In the genomic region with DNA sequence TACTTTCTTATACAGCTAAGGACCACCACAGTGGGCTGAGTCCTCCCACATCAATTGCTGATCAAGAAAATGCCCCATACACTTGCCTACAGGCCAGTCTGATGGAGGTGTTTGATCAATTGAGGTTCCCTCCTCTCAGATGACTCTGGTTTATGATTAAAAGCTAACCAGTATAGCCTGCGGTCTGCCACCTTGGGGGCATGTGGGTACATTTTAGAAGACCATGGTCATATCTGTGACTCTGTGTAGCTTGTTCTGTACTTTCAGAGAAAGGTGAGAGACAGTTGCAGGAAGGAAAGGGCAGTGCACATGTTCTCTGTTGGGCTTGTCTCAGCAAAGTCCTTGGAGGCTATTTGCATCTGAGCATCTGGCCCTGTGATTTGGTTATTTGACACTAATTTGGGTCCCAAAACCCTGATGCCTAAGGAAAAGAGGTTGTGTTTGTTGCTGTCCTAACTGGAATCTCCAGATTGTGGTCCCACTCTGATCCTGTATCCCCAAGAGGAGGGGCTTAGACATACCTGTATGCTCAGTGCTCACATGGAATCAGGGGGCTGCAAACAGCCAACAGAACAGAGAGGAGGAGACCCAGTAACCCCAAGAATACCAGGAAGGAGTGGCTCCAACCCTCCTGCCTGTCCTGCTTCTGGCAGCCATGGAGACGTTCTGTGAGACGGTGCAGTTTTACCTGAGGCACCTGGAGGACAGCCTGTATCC, we compare ENCODE assay signal across 28 mouse cellular contexts. TPM values are rescaled to one million over a fixed set of nuclear protein-coding genes. Genes with fewer than 3 reads are reported as not detected.
"Had no signal": no experiment of that assay in that cellular context is flagged by ENCODE, and none has a peak within 500 bp of the region (broad histone marks: within the 10 kb centered on the region; RNA-seq: fewer than 3 reads in every experiment).

No protein-coding gene starts in this region.

- H3K27ac ChIP-seq: kidney, postnatal 0 days; left cerebral cortex, adult 2 months; liver, embryonic 15.5 days; lung, embryonic 15.5 days; midbrain, embryonic 10.5 days; midbrain, embryonic 13.5 days; neural tube, embryonic 13.5 days; stomach, embryonic 15.5 days had no signal

- DNase-seq: kidney, adult 2 months; kidney, postnatal 36 days; layer of hippocampus, postnatal 36 days; lung, postnatal 10 days; lung, postnatal 36 days; right cerebral cortex, adult 18-20 months; right cerebral cortex, postnatal 25 days had no signal

- H3K4me3 ChIP-seq: left cerebral cortex, adult 2 months; liver, embryonic 15.5 days; lung, embryonic 15.5 days; megakaryocyte, embryonic 14.5 days; midbrain, embryonic 10.5 days; midbrain, embryonic 13.5 days; myocyte; neural tube, embryonic 13.5 days; stomach, embryonic 15.5 days had no signal

- H3K36me3 ChIP-seq: liver, embryonic 15.5 days; lung, embryonic 15.5 days; midbrain, embryonic 10.5 days; midbrain, embryonic 13.5 days; neural tube, embryonic 13.5 days; stomach, embryonic 15.5 days had no signal

- H3K9ac ChIP-seq: liver, embryonic 15.5 days; lung, embryonic 15.5 days; midbrain, embryonic 13.5 days; neural tube, embryonic 13.5 days; stomach, embryonic 15.5 days had no signal

- H3K4me2 ChIP-seq: liver, embryonic 11.5 days; liver, embryonic 15.5 days; lung, embryonic 15.5 days; midbrain, embryonic 13.5 days; neural tube, embryonic 13.5 days; stomach, embryonic 15.5 days had no signal

- H3K27me3 ChIP-seq: liver, embryonic 15.5 days; lung, embryonic 15.5 days; midbrain, embryonic 13.5 days; neural tube, embryonic 13.5 days; stomach, embryonic 15.5 days had no signal

- H3K4me1 ChIP-seq: liver, embryonic 15.5 days; lung, embryonic 15.5 days; megakaryocyte, embryonic 14.5 days; midbrain, embryonic 10.5 days; midbrain, embryonic 13.5 days; neural tube, embryonic 13.5 days; stomach, embryonic 15.5 days had no signal

- ATAC-seq: inflammation-experienced regulatory T-cells, adult 6 months; midbrain, embryonic 13.5 days; midbrain, embryonic 16.5 days had no signal

RNA-seq across cellular contexts. Expression of gene Ugt1a1, which starts 21.1 kb away (rescaled TPM):
- total RNA-seq: layer of hippocampus, adult 8-10 months; layer of hippocampus, postnatal 10 days; layer of hippocampus, postnatal 36 days; left cerebral cortex, postnatal 10 days had no signal
- polyA plus RNA-seq: inflammation-experienced regulatory T-cells, adult 6 months; limb, embryonic 11.5 days; liver, embryonic 11.5 days; midbrain, embryonic 10.5 days; midbrain, embryonic 13.5 days; midbrain, embryonic 16.5 days; myocyte; neural tube, embryonic 13.5 days had no signal

RNA-seq across cellular contexts. Expression of gene Dnajb3, which starts 27.2 kb away (rescaled TPM):
- total RNA-seq: monocyte, adult 5-6 weeks; neutrophil, adult 5-6 weeks had no signal
- polyA plus RNA-seq: myocyte had no signal

RNA-seq across cellular contexts. Expression of gene Ugt1a2, which starts 32.4 kb away (rescaled TPM):
- total RNA-seq: layer of hippocampus, postnatal 10 days; layer of hippocampus, postnatal 36 days; left cerebral cortex, adult 2 months; left cerebral cortex, postnatal 36 days had no signal
- polyA plus RNA-seq: inflammation-experienced regulatory T-cells, adult 6 months; intestine, embryonic 16.5 days; limb, embryonic 11.5 days; liver, embryonic 11.5 days; midbrain, embryonic 10.5 days; midbrain, embryonic 16.5 days; neural tube, embryonic 13.5 days had no signal
